In the genomic region with DNA sequence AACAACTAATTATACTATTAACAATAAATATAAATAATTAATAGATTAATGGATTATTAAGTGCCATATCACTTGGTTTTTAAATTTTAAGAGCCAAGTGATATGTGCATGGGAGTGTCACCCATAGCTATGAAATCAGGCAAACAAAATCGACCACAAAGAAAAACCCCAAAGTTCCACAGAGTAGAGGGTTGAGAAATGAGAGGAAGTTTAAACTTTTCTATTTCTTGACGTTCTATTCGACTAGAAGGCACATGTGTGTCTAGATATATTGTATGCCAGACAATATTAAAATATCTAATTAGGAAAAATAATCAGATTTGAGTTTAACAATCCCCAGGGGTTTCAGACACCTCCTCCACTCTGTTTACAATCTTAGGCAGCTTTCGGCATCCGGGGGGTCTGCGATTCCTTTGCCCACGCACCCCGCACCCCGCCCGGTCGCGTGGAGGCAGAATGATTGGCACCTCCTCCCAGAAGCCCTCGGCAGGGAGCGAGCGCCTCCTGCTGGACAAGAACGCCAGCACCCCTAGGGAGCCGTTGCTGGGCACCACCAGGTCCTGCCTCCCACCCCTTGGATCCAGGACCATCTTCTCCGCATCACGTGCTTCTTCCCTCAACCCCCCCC, we compare ENCODE assay signal across 9 mouse cellular contexts. TPM values are rescaled to one million over a fixed set of nuclear protein-coding genes. Genes with fewer than 3 reads are reported as not detected.
DNase-seq lines count a peak whose midpoint lies in the region; ATAC-seq and TF ChIP-seq lines count a peak whose summit lies in the region.
"Had no signal": no experiment of that assay in that cellular context is flagged by ENCODE, and none has a peak within 500 bp of the region (broad histone marks: within the 10 kb centered on the region; RNA-seq: fewer than 3 reads in every experiment).

No protein-coding gene starts in this region.

- DNase-seq in CD8-positive naive resting alpha-beta T cell, adult 2 months (ENCODE audit: low read depth in 2 of 2, low spot score in 2 of 2): peak; percentile 86 to 90
- peak; percentile 62 for DNase-seq in brain, embryonic 14.5 days (ENCODE audit: low read depth)
- DNase-seq in forebrain, embryonic 11.5 days (ENCODE audit: low spot score): peak; percentile 91
- peak; percentile 80 to 83 for DNase-seq in kidney, postnatal 25 days
- peak; percentile 84 for DNase-seq in testis, postnatal 14 days (ENCODE audit: low spot score)

- H3K4me1 ChIP-seq in forebrain, embryonic 11.5 days (replicated peaks; ENCODE audit: control insufficient read depth, insufficient read depth, low read length): no peaks in the 10 kb centered on the region
- peaks cover 24% of the 10 kb centered on the region for H3K4me1 ChIP-seq in heart, embryonic 16.5 days (ENCODE audit: control insufficient read depth, insufficient read depth, low read length)
- peaks cover 5% of the 10 kb centered on the region for H3K4me1 ChIP-seq in liver, embryonic 16.5 days (ENCODE audit: control insufficient read depth, low read depth, low read length)
- peaks cover 5% of the 10 kb centered on the region; the same call in 1 of the 2 replicates for H3K4me1 ChIP-seq in neural tube, embryonic 13.5 days (replicated peaks)

- H3K9me3 ChIP-seq in forebrain, embryonic 11.5 days (ENCODE audit: control insufficient read depth, low read length): no peaks in the 10 kb centered on the region
- no peaks in the 10 kb centered on the region for H3K9me3 ChIP-seq in heart, embryonic 16.5 days (replicated peaks; ENCODE audit: control insufficient read depth, low read length)
- H3K9me3 ChIP-seq in liver, embryonic 16.5 days (replicated peaks; ENCODE audit: control insufficient read depth, low read length): no peaks in the 10 kb centered on the region
- no peaks in the 10 kb centered on the region for H3K9me3 ChIP-seq in neural tube, embryonic 13.5 days

- 0 out of 2 replicates have a peak, but pooled peaks have one; percentile 30 for ATAC-seq in forebrain, embryonic 11.5 days (replicated peaks; ENCODE audit: low FRiP score)
- ATAC-seq in heart, embryonic 16.5 days (replicated peaks; ENCODE audit: extremely low read depth, insufficient read depth, low FRiP score): no peak
- peak; percentile 54 for ATAC-seq in liver, embryonic 16.5 days (ENCODE audit: low read depth)
- no peak for ATAC-seq in neural tube, embryonic 13.5 days (ENCODE audit: low read depth)

- no peak for TF ChIP-seq POLR2A in brain, embryonic 14.5 days (IDR thresholded peaks at IDR 0.05; ENCODE audit: borderline replicate concordance, extremely low read depth, insufficient read depth, insufficient read length, poor library complexity, severe bottlenecking)

- H3K4me3 ChIP-seq in forebrain, embryonic 11.5 days (ENCODE audit: low read depth, low read length): no peak overlapping the region
- peak overlapping the region; percentile 32 for H3K4me3 ChIP-seq in heart, embryonic 16.5 days (ENCODE audit: low read length)
- H3K4me3 ChIP-seq in liver, embryonic 16.5 days (ENCODE audit: low read depth, low read length): peak overlapping the region; percentile 16; the same call in 1 of the 2 replicates
- H3K4me3 ChIP-seq in neural tube, embryonic 13.5 days: no peak overlapping the region

- H3K27ac ChIP-seq in forebrain, embryonic 11.5 days (ENCODE audit: low read depth, low read length): no peak overlapping the region
- no peak overlapping the region for H3K27ac ChIP-seq in heart, embryonic 16.5 days (ENCODE audit: low read length)
- H3K27ac ChIP-seq in liver, embryonic 16.5 days (ENCODE audit: low read length): no peak overlapping the region
- H3K27ac ChIP-seq in neural tube, embryonic 13.5 days (replicated peaks): no peak overlapping the region
- H3K27ac ChIP-seq: macrophage had no signal

- H3K9ac ChIP-seq in forebrain, embryonic 11.5 days (ENCODE audit: low read length): no peak overlapping the region
- peak overlapping the region; percentile 39 for H3K9ac ChIP-seq in heart, embryonic 16.5 days (ENCODE audit: low read length)
- no peak overlapping the region for H3K9ac ChIP-seq in liver, embryonic 16.5 days (ENCODE audit: low read depth, low read length)
- H3K9ac ChIP-seq in neural tube, embryonic 13.5 days: no peak overlapping the region

- H3K36me3 ChIP-seq in forebrain, embryonic 11.5 days (ENCODE audit: control insufficient read depth, insufficient read depth, low read length): no peaks in the 10 kb centered on the region
- H3K36me3 ChIP-seq in heart, embryonic 16.5 days (ENCODE audit: control insufficient read depth, insufficient read depth): no peaks in the 10 kb centered on the region
- H3K36me3 ChIP-seq in liver, embryonic 16.5 days (ENCODE audit: control insufficient read depth, insufficient read depth): no peaks in the 10 kb centered on the region
- no peaks in the 10 kb centered on the region for H3K36me3 ChIP-seq in neural tube, embryonic 13.5 days

- WGBS in forebrain, embryonic 11.5 days: 6% methylated on average over 19 of the region's 19 CpGs
- 6% methylated on average over 17 of the region's 19 CpGs for WGBS in heart, embryonic 16.5 days
- WGBS in liver, embryonic 16.5 days (ENCODE audit: insufficient replicate concordance): 2% methylated on average over 19 of the region's 19 CpGs
- WGBS in neural tube, embryonic 13.5 days: 7% methylated on average over 19 of the region's 19 CpGs

- H3K27me3 ChIP-seq in forebrain, embryonic 11.5 days (ENCODE audit: control insufficient read depth, insufficient read depth, low read length): no peaks in the 10 kb centered on the region
- H3K27me3 ChIP-seq in heart, embryonic 16.5 days (ENCODE audit: control insufficient read depth, insufficient read depth, low read length): no peaks in the 10 kb centered on the region
- no peaks in the 10 kb centered on the region for H3K27me3 ChIP-seq in liver, embryonic 16.5 days (ENCODE audit: control insufficient read depth, insufficient read depth, low read depth, low read length)
- H3K27me3 ChIP-seq in neural tube, embryonic 13.5 days: no peaks in the 10 kb centered on the region

- TF ChIP-seq CTCF in brain, embryonic 14.5 days (IDR thresholded peaks at IDR 0.05; ENCODE audit: borderline replicate concordance, extremely low read depth, insufficient read depth, insufficient read length): peak; percentile 90

- H3K4me2 ChIP-seq in forebrain, embryonic 11.5 days (ENCODE audit: low read depth, low read length, severe bottlenecking): peak overlapping the region; percentile 40
- peak overlapping the region; percentile 61 for H3K4me2 ChIP-seq in heart, embryonic 16.5 days (ENCODE audit: low read depth, low read length)
- H3K4me2 ChIP-seq in liver, embryonic 16.5 days (ENCODE audit: low read depth, low read length): peak overlapping the region; percentile 52
- peak overlapping the region; percentile 44 for H3K4me2 ChIP-seq in neural tube, embryonic 13.5 days

RNA-seq across cellular contexts. Expression of gene Spocd1, which starts 0.8 kb away (rescaled TPM):
- 0.05 and 0.14 TPM in 2 replicates for polyA plus RNA-seq in brain, embryonic 14.5 days (2012; rRNA removed)
- polyA plus RNA-seq in forebrain, embryonic 11.5 days (2014; fragmentation: Nextera tagmentation; extraction: Ambion mirVana): 0.05 TPM in 1 of 2 replicates, not detected in the other
- 0.22 and 0.35 TPM in 2 replicates for polyA plus RNA-seq in heart, embryonic 16.5 days (2015; fragmentation: Nextera tagmentation; extraction: Ambion mirVana)
- polyA plus RNA-seq in liver, embryonic 16.5 days (2015; fragmentation: Nextera tagmentation; extraction: Ambion mirVana): not detected in 2 replicates
- polyA plus RNA-seq in neural tube, embryonic 13.5 days (2015; fragmentation: Nextera tagmentation; extraction: Ambion mirVana): not detected in 2 replicates
- polyA plus RNA-seq: macrophage had no signal

RNA-seq across cellular contexts. Expression of gene Adgrb2, which starts 56.4 kb away (rescaled TPM):
- polyA plus RNA-seq in brain, embryonic 14.5 days (2012; rRNA removed): 126 and 152 TPM in 2 replicates
- 3.6 and 8.2 TPM in 2 replicates for polyA plus RNA-seq in forebrain, embryonic 11.5 days (2014; fragmentation: Nextera tagmentation; extraction: Ambion mirVana)
- 1.0 and 1.2 TPM in 2 replicates for polyA plus RNA-seq in heart, embryonic 16.5 days (2015; fragmentation: Nextera tagmentation; extraction: Ambion mirVana)
- polyA plus RNA-seq in liver, embryonic 16.5 days (2015; fragmentation: Nextera tagmentation; extraction: Ambion mirVana): not detected in 2 replicates
- polyA plus RNA-seq in neural tube, embryonic 13.5 days (2015; fragmentation: Nextera tagmentation; extraction: Ambion mirVana): 8.1 and 9.3 TPM in 2 replicates
- polyA plus RNA-seq: macrophage had no signal

Comparison
In these comparisons a context has a peak if more than half of its experiments do, and no peak if none do; other contexts are left out.
1. ATAC-seq: peak in forebrain, embryonic 11.5 days (single experiment) and liver, embryonic 16.5 days (single experiment); none in heart, embryonic 16.5 days (single experiment) and neural tube, embryonic 13.5 days (single experiment).
2. H3K4me3 ChIP-seq: peak in heart, embryonic 16.5 days (single experiment) and liver, embryonic 16.5 days (single experiment); none in forebrain, embryonic 11.5 days (single experiment) and neural tube, embryonic 13.5 days (single experiment).
3. RNA of gene Adgrb2, which starts 56.4 kb away (polyA plus RNA-seq): 126 to 152 TPM in brain, embryonic 14.5 days; 8.1 to 9.3 TPM in neural tube, embryonic 13.5 days, 3.6 to 8.2 TPM in forebrain, embryonic 11.5 days, 1.0 to 1.2 TPM in heart, embryonic 16.5 days and not detected in liver, embryonic 16.5 days; every median in the first group is over 10 times any median in the second.
4. Peak in every context shown above with its lines, with median percentiles within 50 percentile points of each other: DNase-seq and H3K4me2 ChIP-seq.